Mouse (Mus musculus) megakaryocyte, embryonic 14.5 days (primary cell): ENCODE measurements at regions not wholly inside any gene's neighbourhood (a gene's known extent, or its start where the extent isn't known, plus 50 kb on each side); places are given as distances from the start of the nearest gene placed in this dataset.

ENCODE experiments used
- FLI1 ChIP-seq: IDR thresholded peaks from 2 replicates; pipeline ENCODE4 v1.6.1; 2012; ENCODE audit warnings: low read length, inconsistent platforms, mixed read lengths
- GATA1 ChIP-seq: IDR thresholded peaks from 3 replicates; pipeline ENCODE4 v1.6.1; 2012; ENCODE audit warnings: mixed read lengths, low read length, inconsistent platforms, borderline replicate concordance

GRCm38 (mm10) chr7:129872208-129872790 is 280.6 kb downstream of the Wdr11 start:
- no peak for TF ChIP-seq GATA1
- TF ChIP-seq FLI1 = no peak
